20 mouse cellular contexts compared by ENCODE assay signal in genomic region chr1:51808228-51808627, GRCm38 (mm10).
"Had no signal": no experiment of that assay in that cellular context is flagged by ENCODE, and none has a peak within 500 bp of the region (broad histone marks: within the 10 kb centered on the region; RNA-seq: fewer than 3 reads in every experiment).

No protein-coding gene starts in this region.

- DNase-seq: kidney, adult 9 months; kidney, postnatal 14 days; kidney, postnatal 4 days; left cerebral cortex, postnatal 4 days; liver, postnatal 0 days; lung, embryonic 14.5 days; midbrain, embryonic 14.5 days; retina, postnatal 1 day; right cerebral cortex, postnatal 25 days; spleen, adult 18-20 months; thymus, postnatal 25 days had no signal

- H3K9ac ChIP-seq: limb, embryonic 12.5 days; limb, embryonic 15.5 days; liver, embryonic 14.5 days; liver, postnatal 0 days; lung, embryonic 14.5 days; neural tube, embryonic 12.5 days; neural tube, embryonic 15.5 days; stomach, embryonic 15.5 days had no signal

- H3K27me3 ChIP-seq: limb, embryonic 12.5 days; limb, embryonic 15.5 days; neural tube, embryonic 12.5 days; neural tube, embryonic 15.5 days; stomach, embryonic 15.5 days had no signal

- H3K4me1 ChIP-seq: limb, embryonic 12.5 days; neural tube, embryonic 12.5 days; stomach, embryonic 15.5 days had no signal

- ATAC-seq: liver, postnatal 0 days; lung, postnatal 0 days had no signal

- H3K4me2 ChIP-seq: limb, embryonic 12.5 days; limb, embryonic 15.5 days; liver, embryonic 11.5 days; lung, embryonic 14.5 days; midbrain, embryonic 11.5 days; neural tube, embryonic 12.5 days; neural tube, embryonic 15.5 days; stomach, embryonic 15.5 days had no signal

- H3K36me3 ChIP-seq: limb, embryonic 15.5 days; stomach, embryonic 15.5 days had no signal

- H3K9me3 ChIP-seq: limb, embryonic 12.5 days; limb, embryonic 15.5 days; neural tube, embryonic 12.5 days; neural tube, embryonic 15.5 days; stomach, embryonic 15.5 days had no signal

- H3K27ac ChIP-seq: limb, embryonic 12.5 days; limb, embryonic 15.5 days; liver, embryonic 14.5 days; neural tube, embryonic 12.5 days; neural tube, embryonic 15.5 days; stomach, embryonic 15.5 days had no signal

- H3K4me3 ChIP-seq: limb, embryonic 12.5 days; limb, embryonic 15.5 days; neural tube, embryonic 12.5 days; neural tube, embryonic 15.5 days; stomach, embryonic 15.5 days had no signal
